In the genomic region with DNA sequence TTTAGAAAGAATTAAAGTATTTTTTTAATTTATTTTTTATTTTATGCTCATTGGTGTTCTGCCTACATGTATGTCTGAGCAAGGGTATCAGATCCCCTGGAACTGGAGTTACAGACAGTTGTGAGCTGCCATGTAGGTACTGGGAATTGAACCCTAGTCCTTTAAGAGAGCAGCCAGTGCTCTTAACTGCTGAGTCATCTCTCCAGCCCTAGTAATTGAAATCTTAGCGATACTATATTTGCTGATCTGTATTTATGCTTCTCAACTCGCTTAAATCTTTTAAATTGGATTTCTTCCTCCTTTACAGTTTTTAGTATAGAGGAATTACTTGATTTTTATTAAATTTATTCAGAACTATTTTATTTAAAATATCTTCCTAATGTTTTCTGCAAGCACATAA, we compare ENCODE assay signal across 29 mouse cellular contexts. TPM values are rescaled to one million over a fixed set of nuclear protein-coding genes. Genes with fewer than 3 reads are reported as not detected.
"Had no signal": no experiment of that assay in that cellular context is flagged by ENCODE, and none has a peak within 500 bp of the region (broad histone marks: within the 10 kb centered on the region; RNA-seq: fewer than 3 reads in every experiment).

No protein-coding gene starts in this region.

- H3K4me1 ChIP-seq: hindbrain, embryonic 12.5 days; intestine, embryonic 15.5 days; limb, embryonic 13.5 days; limb, embryonic 15.5 days; liver, embryonic 12.5 days had no signal

- ATAC-seq: inflammation-experienced regulatory T-cells, adult 6 months; intestine, embryonic 15.5 days; intestine, postnatal 0 days; liver, embryonic 12.5 days had no signal

- H3K9ac ChIP-seq: heart, embryonic 13.5 days; hindbrain, embryonic 12.5 days; hindbrain, embryonic 14.5 days; intestine, embryonic 15.5 days; limb, embryonic 13.5 days; limb, embryonic 15.5 days; liver, embryonic 12.5 days; liver, embryonic 14.5 days had no signal

- H3K4me2 ChIP-seq: heart, embryonic 11.5 days; heart, embryonic 13.5 days; hindbrain, embryonic 12.5 days; hindbrain, embryonic 14.5 days; intestine, embryonic 15.5 days; limb, embryonic 13.5 days; limb, embryonic 15.5 days; liver, embryonic 12.5 days had no signal

- DNase-seq: gastrocnemius, postnatal 14 days; gastrocnemius, postnatal 36 days; heart, adult 18-20 months; kidney, adult 18-20 months; kidney, adult 8-10 months; kidney, postnatal 10 days; kidney, postnatal 25 days; layer of hippocampus, adult 9-11 months; layer of hippocampus, postnatal 36 days; left cerebral cortex, postnatal 4 days; lung, adult 18-20 months had no signal

- H3K36me3 ChIP-seq: heart, embryonic 13.5 days; hindbrain, embryonic 10.5 days; hindbrain, embryonic 12.5 days; intestine, embryonic 15.5 days; limb, embryonic 13.5 days; limb, embryonic 15.5 days; liver, embryonic 12.5 days had no signal

- H3K27me3 ChIP-seq: heart, embryonic 13.5 days; hindbrain, embryonic 12.5 days; intestine, embryonic 15.5 days; limb, embryonic 13.5 days; limb, embryonic 15.5 days; liver, embryonic 12.5 days had no signal

- H3K4me3 ChIP-seq: heart, embryonic 13.5 days; hindbrain, embryonic 10.5 days; hindbrain, embryonic 12.5 days; intestine, embryonic 15.5 days; layer of hippocampus, adult 2 months; limb, embryonic 13.5 days; limb, embryonic 15.5 days; liver, embryonic 12.5 days had no signal

- H3K27ac ChIP-seq: hindbrain, embryonic 10.5 days; hindbrain, embryonic 12.5 days; hindbrain, embryonic 14.5 days; intestine, embryonic 15.5 days; layer of hippocampus, adult 2 months; limb, embryonic 13.5 days; limb, embryonic 15.5 days; liver, embryonic 12.5 days; liver, embryonic 14.5 days had no signal

- H3K9me3 ChIP-seq: heart, embryonic 13.5 days; hindbrain, embryonic 10.5 days; hindbrain, embryonic 12.5 days; intestine, embryonic 15.5 days; limb, embryonic 13.5 days; limb, embryonic 15.5 days; liver, embryonic 12.5 days had no signal

RNA-seq across cellular contexts. Expression of a gene that starts 23.9 kb away (rescaled TPM):
- total RNA-seq: granulocyte monocyte progenitor cell, adult 5-6 weeks had no signal
- polyA plus RNA-seq: inflammation-experienced regulatory T-cells, adult 6 months; liver, adult 2 months had no signal

RNA-seq across cellular contexts. Expression of a gene that starts 26.2 kb away (rescaled TPM):
- total RNA-seq: granulocyte monocyte progenitor cell, adult 5-6 weeks; left cerebral cortex, postnatal 10 days; left cerebral cortex, postnatal 4 days; liver, adult 2 months had no signal
- polyA plus RNA-seq: heart, embryonic 11.5 days; hindbrain, embryonic 10.5 days; hindbrain, embryonic 12.5 days; inflammation-experienced regulatory T-cells, adult 6 months; intestine, postnatal 0 days; limb, embryonic 11.5 days; liver, adult 2 months; liver, embryonic 12.5 days; liver, embryonic 14.5 days; liver, embryonic 16.5 days had no signal
